9 mouse cellular contexts compared by ENCODE assay signal in the genomic region with DNA sequence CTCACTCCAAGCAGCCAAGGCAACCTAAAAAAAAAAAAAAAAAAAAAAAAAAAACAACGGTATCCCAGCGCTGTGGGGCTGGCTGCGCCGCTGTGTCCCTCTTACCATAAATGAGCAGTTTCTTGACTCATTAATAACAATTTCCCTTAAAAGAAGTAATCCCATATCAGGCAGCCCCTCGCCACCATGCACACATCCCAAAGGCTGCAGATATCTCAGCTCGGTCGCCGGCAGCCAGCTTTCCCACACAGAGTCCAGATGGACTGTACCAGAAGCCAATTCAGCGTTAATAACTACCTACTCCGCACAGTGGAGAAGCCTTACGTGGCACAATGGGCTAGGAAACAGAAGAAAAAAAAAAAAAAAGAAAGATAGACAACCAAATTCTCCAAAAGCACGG.
A peak's percentile ranks its signal among the peaks of the same experiment; 100 is the strongest.
DNase-seq lines count a peak whose midpoint lies in the region; ATAC-seq and TF ChIP-seq lines count a peak whose summit lies in the region.
"Had no signal": no experiment of that assay in that cellular context is flagged by ENCODE, and none has a peak within 500 bp of the region (broad histone marks: within the 10 kb centered on the region; RNA-seq: fewer than 3 reads in every experiment).

No protein-coding gene starts in this region.

- peak; percentile 66 for ATAC-seq in forebrain, embryonic 12.5 days (ENCODE audit: low FRiP score)
- ATAC-seq in midbrain, embryonic 11.5 days (ENCODE audit: low FRiP score) = peak; percentile 57

- H3K36me3 ChIP-seq in ES-Bruce4 (ENCODE audit: control insufficient read depth, insufficient read depth, low read length, poor library complexity, severe bottlenecking) = no peaks in the 10 kb centered on the region
- no peaks in the 10 kb centered on the region for H3K36me3 ChIP-seq in forebrain, embryonic 12.5 days (replicated peaks)
- H3K36me3 ChIP-seq in midbrain, embryonic 11.5 days (ENCODE audit: control insufficient read depth, insufficient read depth, low read length) = no peaks in the 10 kb centered on the region
- H3K36me3 ChIP-seq: limb, embryonic 12.5 days had no signal

- no peaks in the 10 kb centered on the region for H3K9me3 ChIP-seq in ES-Bruce4 (replicated peaks; ENCODE audit: control insufficient read depth, insufficient read depth, low read length, poor library complexity, severe bottlenecking)
- H3K9me3 ChIP-seq in forebrain, embryonic 12.5 days = no peaks in the 10 kb centered on the region
- no peaks in the 10 kb centered on the region for H3K9me3 ChIP-seq in midbrain, embryonic 11.5 days (ENCODE audit: control insufficient read depth, low read length)
- H3K9me3 ChIP-seq: limb, embryonic 12.5 days had no signal

- WGBS in forebrain, embryonic 12.5 days = 9% methylated on average over 12 of the region's 12 CpGs
- 27% methylated on average over 12 of the region's 12 CpGs for WGBS in midbrain, embryonic 11.5 days

- H3K4me2 ChIP-seq in forebrain, embryonic 12.5 days = peak overlapping the region; percentile 51
- H3K4me2 ChIP-seq in midbrain, embryonic 11.5 days = peak overlapping the region; percentile 30
- H3K4me2 ChIP-seq: limb, embryonic 12.5 days had no signal

- H3K9ac ChIP-seq in ES-Bruce4 (ENCODE audit: low read depth, poor library complexity, severe bottlenecking) = no peak overlapping the region
- H3K9ac ChIP-seq in forebrain, embryonic 12.5 days = peak overlapping the region; percentile 36; the same call in 1 of the 2 replicates
- H3K9ac ChIP-seq in midbrain, embryonic 11.5 days (ENCODE audit: low read length) = peak overlapping the region; percentile 6; the same call in 1 of the 2 replicates
- H3K9ac ChIP-seq: limb, embryonic 12.5 days had no signal

- H3K4me1 ChIP-seq in ES-Bruce4 (ENCODE audit: control insufficient read depth, insufficient read depth, low read length) = no peaks in the 10 kb centered on the region
- H3K4me1 ChIP-seq in forebrain, embryonic 12.5 days = peaks cover 36% of the 10 kb centered on the region
- H3K4me1 ChIP-seq in midbrain, embryonic 11.5 days (ENCODE audit: control insufficient read depth, insufficient read depth, low read length) = peaks cover 20% of the 10 kb centered on the region; the same call in 1 of the 2 replicates

- no peak for TF ChIP-seq CTCF in ES-Bruce4 (IDR thresholded peaks at IDR 0.05; ENCODE audit: low read depth, low read length)

- TF ChIP-seq POLR2A in ES-Bruce4 (IDR thresholded peaks at IDR 0.05; ENCODE audit: insufficient read depth, low read length) = no peak

- TF ChIP-seq EP300 in ES-Bruce4 (IDR thresholded peaks at IDR 0.05; ENCODE audit: insufficient read depth, low read depth, low read length) = no peak

- DNase-seq in cerebellum, adult 18-20 months = peak; percentile 78 to 84
- peak; percentile 90 for DNase-seq in midbrain, embryonic 11.5 days (ENCODE audit: low spot score, missing footprints)
- no peak for DNase-seq in urinary bladder, adult 2 months (ENCODE audit: low spot score)
- DNase-seq in kidney, postnatal 36 days = no peak
- DNase-seq in spleen, postnatal 4 days (ENCODE audit: low spot score in 2 of 2) = no peak
- DNase-seq in kidney, postnatal 10 days = no peak

- no peak overlapping the region for H3K27ac ChIP-seq in ES-Bruce4 (ENCODE audit: insufficient read depth, low read length)
- peak overlapping the region; percentile 76; the same call in 1 of the 2 replicates for H3K27ac ChIP-seq in forebrain, embryonic 12.5 days
- peak overlapping the region; percentile 72; the same call in 1 of the 2 replicates for H3K27ac ChIP-seq in midbrain, embryonic 11.5 days (ENCODE audit: low read depth, low read length)
- H3K27ac ChIP-seq: limb, embryonic 12.5 days had no signal

- H3K27me3 ChIP-seq in ES-Bruce4 (ENCODE audit: control insufficient read depth, insufficient read depth, low read length, poor library complexity, severe bottlenecking) = no peaks in the 10 kb centered on the region
- H3K27me3 ChIP-seq in forebrain, embryonic 12.5 days = no peaks in the 10 kb centered on the region
- peaks cover 5% of the 10 kb centered on the region for H3K27me3 ChIP-seq in midbrain, embryonic 11.5 days (ENCODE audit: control insufficient read depth, insufficient read depth, low read length)
- H3K27me3 ChIP-seq: limb, embryonic 12.5 days had no signal

- peak overlapping the region; percentile 22; the same call in 1 of the 2 replicates for H3K4me3 ChIP-seq in ES-Bruce4 (ENCODE audit: low read depth, low read length)
- H3K4me3 ChIP-seq in forebrain, embryonic 12.5 days (replicated peaks) = peak overlapping the region; percentile 27
- H3K4me3 ChIP-seq in midbrain, embryonic 11.5 days (ENCODE audit: low read depth, low read length) = peak overlapping the region; percentile 3; the same call in 1 of the 2 replicates
- H3K4me3 ChIP-seq: limb, embryonic 12.5 days had no signal

Comparison
In these comparisons a context has a peak if more than half of its experiments do, and no peak if none do; other contexts are left out.
1. DNase-seq: peak in cerebellum, adult 18-20 months (2 of 2) and midbrain, embryonic 11.5 days (single experiment); none in urinary bladder, adult 2 months (single experiment), kidney, postnatal 36 days (0 of 2), spleen, postnatal 4 days (0 of 2) and kidney, postnatal 10 days (single experiment).
2. Peak in every context shown above with its lines, with median percentiles within 50 percentile points of each other: H3K4me3 ChIP-seq.